Mouse (Mus musculus) retina, postnatal 1 day (tissue): Measurements from ENCODE around the gene D11Wsu47e.

Experiments
- DNase-seq: peaks from one replicate; pipeline ENCODE4 v3.0.0-alpha.2; 2012

The D11Wsu47e gene

DNA sequence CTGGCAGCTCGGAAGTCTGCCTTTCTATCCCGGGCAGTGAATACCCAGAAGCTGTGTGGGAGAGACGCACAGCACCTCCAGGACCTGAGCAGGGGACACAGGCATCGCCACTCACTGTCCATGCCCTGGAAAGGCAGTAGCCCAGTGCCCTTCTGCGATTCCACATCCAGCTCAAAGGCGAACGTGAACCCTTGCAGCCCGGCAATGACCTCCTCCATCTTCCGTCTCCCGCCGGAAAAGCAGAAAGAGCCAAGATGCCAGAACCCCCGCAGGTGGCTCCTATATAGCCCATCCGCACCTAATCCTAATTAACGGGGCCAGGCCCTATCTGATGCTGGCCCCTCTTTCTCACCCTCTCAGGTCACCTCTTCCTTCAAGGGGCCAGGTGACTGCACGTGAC is 25.1 kb downstream of the D11Wsu47e start:
- DNase-seq, result peak; percentile 43

DNA sequence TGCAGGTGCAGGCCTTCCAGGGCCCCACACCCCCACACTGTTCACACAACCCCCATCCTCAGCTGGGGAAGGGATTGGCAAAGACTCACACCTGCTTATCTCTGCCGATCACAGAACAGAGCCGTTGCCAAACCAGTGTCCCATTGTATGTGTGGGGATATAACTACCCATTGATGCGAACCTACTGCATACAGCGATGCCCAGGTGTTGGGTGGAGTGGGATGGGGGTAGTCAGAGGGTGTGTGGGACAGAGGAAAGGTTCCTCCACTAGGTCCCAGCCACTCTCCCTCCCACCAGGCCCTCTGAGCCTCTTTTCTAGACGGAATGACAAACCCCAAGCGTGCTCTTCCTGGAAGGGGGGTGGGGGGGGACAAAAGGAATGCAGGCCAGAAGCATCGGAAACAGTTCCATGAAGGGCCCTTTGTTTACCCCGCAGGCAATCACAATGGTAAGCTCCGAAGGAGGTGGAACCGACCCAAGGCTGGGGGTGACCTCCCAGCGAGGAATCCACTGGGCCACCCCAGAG is 25.6 kb downstream of the D11Wsu47e start, which contains the start of gene Cpsf4l:
Cpsf4l (minus strand) TSS at position 287 of the 526 bp plus-strand sequence.
- peak; percentile 95 for DNase-seq

DNA sequence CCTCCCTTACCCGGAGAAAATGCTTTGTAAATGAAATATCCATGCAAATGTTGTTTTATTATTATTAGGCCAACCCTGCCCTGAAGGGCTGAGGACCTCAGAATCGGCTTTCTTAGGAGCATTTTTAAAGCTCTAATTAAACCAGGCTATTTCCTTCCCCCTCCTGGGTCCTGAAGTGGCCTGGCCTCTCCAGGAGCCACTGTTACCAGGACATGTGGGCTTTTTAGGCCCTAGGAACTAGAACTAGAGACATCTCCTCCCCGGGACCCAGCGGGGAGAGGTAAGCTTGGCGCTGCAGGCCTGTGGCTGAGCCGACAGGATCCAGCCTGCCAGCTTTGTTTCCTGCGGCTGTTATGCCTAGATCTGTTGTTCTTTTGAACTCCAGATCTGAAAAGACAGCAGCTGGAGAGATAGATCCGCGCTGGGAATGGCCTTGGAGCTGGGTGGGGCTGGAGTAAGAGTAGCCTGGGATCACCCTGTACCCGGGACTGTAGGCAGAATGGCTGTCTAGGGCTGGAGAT is 26.1 kb downstream of the D11Wsu47e start:
- peak; percentile 83 for DNase-seq

DNA sequence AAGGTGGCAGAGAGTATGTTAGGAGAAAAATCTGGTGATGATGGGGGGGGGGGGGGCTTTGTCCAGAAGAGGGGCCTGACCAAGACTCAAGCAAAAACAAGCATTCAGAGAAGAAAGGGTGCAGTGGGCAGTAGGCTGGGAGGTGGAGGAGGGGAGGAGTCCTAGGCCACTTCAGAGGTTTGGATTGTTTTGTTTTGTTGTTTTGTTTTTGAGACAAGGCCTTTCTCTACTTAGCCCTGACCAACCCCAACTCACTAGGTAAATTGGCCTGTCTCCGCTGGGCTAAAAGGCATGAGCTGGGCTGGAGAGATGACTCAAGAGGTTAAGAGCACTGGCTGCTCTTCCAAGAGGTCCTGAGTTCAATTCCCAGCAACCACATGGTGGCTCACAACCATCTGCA is 26.8 kb downstream of the D11Wsu47e start:
- DNase-seq, result no peak

DNA sequence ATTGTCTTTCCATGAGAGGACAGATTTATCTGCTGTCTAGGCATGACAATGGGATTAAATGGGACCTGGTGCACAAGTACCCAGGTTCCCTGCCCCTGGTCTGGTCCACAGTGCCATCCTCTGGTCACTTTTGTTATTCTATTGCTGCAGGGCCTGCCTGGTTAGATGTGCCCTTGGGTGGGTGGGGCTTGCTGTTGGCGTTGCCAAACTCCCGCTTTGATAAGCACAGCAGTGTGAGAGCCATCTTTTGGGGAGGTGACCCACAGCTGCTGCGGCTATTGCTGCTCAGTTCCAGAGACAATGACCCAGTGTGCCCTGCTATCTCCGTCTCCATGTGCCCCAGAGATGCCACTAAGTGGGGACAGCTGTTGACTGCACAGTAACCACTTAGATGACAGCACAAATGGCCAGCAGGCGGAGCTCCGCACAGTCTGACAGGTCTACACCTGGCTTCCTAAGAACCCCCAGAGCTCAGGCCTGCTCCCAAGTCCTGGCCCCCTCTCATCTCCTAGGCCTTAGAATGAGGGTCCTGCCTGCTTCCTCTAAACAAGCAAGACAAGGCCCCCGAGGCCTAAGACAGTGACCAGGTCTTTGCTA is 31.0 kb downstream of the D11Wsu47e start:
- peak; percentile 84 for DNase-seq

DNA sequence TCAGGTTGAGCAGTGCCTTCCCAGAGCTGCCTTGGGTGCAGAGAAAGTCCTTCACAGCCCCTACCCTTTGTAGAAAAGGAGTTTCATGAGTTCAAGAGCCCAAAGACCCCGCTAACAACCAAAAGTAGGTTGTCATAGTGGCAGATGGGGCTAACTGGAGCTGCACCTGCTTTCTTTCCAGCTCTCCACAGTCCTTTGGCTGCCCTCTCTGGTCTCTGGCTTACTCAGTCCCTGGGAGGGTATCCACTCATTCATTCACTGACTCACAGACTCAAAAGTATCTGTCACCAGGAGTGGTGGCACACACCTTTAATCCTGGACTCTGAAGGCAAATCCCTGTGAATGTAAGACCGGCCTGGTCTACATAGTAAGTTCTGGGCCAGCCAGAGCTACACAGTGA is 31.9 kb downstream of the D11Wsu47e start:
- no peak for DNase-seq

DNA sequence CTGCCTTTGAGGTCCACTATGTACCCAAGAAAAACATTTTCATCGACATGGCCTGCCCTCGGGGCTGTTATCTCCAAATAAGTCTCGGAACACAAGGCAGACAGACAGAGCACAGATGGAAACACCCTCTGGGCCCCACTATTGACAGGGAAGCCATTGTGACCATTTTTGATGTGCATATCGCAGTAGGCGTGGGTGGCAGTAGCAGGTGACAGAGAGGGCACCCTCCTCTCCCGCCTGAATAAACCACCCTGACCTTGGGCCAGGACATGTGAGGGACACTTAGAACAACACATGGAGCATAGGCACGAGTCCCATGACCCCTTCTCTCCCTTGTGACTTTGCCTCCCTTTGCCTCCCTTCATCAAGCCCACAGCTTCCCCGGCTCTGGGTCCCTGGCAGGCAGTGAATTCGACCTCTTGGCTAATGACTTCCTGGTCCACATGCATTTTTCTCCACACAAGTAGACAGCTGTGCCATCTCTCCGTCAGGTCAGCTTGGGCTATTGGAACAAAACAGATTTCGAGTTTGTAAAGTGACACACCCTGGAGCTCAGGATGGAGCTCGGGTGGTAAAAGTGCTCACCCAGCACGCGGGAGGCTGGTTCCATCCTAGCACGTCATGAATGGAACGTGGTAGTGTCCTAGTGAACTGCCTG is 33.7 kb downstream of the D11Wsu47e start:
- peak; percentile 49 for DNase-seq

DNA sequence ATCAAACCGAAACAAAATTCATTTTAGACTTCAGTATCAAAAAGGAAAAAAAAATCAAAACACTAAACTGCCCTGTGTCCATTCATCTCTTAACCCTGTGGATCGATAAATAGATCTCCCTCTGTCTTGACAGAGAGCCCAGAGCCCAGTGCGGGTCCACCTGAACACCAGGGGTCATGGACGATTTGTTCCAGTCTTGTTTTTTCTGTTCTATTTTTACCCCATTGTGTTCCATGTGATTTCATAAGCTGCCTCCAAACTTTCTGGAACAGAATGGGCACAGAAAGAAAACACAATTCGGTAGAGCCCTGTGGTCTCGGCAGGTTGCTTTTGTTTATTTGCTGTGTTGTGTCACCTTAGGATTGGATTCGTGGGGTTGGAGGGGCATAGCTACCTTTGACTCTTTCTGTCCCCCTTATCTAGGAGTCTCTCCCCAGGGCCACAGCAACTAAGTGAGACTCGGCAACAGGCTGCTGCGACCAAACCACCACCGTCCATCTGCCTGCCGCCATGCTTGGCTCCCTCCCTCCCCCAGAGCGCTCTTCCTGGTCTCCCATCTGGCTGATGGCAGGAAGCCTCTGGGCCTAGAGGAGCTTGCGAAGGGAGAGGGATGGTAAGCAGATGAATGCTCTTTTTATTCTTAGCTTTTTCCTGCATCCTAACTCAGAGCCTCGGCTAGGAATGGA is 38.3 kb downstream of the D11Wsu47e start:
- no peak for DNase-seq

DNA sequence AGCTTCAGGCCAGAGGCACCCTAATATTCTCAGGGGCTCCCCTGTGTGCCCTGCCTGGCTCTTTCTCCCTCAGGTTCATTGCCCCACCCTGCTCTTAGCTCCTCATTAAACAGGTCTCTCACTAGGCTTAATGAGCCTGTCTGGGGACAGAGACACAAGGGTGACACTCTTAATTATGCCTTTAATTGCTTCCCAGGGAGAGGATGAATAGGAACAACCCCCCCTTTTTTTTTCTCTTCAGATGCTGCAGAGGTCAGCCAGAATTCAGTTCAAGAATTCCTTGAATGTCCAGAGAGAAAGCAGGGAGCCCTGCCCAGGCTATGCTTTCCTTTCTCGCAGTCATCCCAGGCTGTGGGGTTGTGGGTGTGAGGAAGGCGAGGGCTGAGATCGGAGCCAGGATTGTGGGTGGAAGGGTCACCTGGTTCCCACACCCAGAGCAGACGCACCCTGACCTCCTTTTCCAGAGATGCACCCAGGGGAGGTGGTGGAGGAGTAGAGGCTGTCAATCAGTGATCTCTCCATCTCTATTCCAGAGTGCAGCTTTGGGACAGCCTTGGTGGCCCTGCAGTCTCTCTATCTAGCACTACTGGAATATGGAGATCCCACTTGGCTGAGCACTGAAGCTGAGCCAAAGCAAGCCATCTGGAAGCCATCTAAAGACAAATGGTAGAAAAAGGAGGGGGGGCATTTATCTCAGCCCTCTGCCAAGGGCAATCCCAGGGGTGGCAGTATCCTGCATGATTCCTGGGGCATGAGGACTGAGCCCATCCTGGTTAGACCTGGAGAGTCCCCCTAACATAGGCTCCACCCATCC is 41.2 kb downstream of the D11Wsu47e start:
- DNase-seq, result peak; percentile 91

DNA sequence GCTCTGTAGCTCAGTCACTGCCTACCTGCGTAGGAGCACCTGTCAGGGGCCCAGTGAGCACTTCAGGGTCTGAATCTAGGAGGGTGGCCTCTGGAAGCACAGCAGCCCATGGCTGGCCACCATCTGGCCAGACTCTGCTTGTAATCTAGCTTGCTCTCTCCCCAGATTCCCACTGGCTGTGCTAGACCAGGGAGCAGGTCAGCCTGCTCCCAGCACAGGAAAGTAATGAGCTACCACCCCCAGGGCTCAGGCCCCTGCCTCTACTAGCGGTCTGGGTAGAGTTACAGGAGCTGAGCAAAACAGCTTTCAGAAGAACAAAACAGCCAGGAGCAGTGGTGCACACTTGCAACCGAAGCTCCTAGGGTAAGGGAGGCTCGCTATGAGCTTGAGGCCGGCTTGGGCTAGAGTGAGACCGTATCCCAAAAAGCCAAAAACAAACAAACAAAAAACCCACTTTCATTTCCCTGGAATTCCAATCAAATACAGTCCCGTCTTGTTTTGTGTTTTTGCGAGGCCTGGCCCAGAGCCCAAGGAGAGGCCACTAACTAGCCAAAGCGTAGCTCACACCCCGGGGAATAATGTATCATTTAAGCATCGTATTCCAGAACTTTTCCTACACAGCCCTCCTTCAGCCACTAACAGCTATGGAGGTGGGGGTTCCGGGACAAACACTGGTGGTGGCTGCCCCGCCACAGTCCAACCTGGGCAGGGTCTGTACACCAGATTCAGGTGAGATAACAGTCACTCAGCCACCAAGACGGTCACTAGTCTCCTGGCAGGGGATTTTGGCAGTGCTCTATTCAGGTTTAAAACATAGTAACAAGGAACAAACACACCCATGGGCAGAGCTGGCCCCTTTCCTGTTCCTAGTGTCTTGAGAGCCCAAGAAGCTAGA is 43.0 kb downstream of the D11Wsu47e start:
- DNase-seq, result no peak

DNA sequence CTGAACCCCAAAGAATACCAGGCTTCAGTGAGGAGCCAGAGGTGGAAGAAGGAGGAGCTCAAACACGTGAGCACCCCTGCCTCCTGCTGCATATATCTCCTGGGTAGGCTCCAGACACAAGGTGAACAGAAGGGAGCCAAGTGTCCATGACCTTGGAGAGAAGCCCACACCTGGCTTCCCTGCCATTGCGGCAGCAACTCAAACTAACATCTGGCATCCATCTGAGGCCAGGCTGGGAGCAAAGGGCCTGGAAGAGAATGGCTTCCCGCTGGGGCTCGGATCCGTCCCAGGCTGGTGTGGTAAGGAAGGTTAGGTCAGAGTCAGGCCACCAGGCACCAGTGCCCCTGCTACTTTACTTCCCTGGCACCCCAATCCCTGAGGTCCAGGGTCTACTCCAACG is 43.8 kb downstream of the D11Wsu47e start:
- no peak for DNase-seq

DNA sequence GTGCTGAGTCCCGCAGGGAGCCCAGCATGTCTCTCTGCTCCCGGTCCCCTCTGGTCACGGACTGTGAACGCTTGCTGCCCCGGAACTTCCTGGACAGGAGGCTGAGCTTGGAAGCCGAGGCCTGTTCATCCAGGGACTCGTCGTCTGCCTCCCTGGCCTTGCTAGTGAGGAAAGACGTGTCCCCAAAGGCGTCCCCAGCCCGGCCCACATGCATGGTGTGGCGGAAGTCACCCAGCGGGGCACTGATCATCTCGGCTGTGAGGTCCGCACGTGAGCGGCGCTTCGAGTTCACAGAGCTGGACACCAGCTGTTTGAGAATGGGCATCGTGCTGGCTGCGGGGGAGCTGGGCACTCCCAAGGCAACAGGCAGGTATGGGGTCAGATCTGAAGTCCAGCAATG is 45.0 kb downstream of the D11Wsu47e start:
- no peak for DNase-seq

DNA sequence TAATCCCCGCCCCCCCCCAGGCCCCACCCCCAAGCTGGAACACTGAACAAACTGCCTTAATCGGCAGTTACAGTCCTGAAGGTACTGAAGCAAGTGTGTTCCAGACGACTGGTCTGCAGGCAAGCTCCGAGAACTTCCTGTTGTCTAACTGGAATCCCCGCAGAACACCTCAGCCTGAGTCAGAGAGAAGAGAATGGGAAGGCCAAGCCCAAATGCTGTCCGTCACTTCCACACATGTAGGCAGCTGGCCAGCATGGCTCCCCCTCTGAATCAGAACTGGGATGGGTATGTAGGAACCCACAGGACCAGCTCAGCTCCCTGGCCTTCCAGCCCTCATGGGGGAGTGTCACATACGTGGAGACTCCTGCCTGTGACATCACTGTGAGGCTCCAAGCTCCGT is 45.7 kb downstream of the D11Wsu47e start:
- DNase-seq, result no peak

DNA sequence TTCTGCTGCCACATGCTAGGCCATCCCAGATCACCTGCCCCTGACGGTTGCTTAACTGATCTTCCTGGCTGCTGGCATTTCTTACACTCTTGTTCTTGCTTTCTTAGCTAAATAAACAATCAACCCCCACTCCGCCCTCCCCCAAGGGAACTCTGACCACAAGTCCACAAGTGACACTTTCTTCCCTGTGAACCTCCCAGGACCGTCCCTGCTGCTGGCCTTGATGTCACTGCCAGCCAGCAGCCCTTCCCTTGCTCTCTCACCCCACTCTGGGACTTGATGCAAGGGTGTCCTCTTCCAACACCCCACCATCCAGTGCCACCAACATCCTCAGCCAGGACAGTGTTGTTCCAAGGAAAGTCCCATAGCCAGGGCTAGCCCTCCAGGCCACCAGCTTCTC is 46.7 kb downstream of the D11Wsu47e start:
- no peak for DNase-seq

DNA sequence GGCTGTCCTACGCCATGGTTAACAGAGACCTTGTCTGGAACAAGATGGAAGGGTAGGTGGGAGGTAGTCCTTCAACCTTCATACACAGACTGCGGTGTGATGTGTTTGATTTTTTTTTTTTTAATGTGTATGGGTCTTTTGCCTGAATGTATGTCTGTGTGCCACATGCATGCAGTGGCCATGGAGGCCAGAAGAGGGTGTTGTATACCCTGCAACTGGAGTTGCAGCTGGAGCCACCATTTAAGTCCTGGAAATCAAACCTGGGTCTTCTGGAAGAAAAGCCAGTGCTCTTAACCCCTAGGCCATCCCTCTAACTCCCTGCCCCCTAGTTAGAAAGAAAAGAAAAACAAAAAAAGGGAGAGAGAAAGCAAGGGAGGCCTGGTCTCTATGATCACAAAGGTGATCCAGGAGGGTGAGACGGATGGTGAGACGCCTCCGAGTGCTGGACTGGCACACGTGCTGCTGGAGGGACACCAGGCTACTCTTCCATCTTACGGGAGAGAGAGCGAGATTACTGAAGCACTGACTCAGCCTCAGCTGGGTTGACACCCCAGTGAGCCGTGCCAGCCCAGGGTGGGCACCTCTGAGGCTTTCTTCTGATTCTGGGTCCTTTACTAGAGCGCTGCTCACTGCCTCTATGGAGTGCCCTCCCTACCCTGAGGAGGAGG is 47.9 kb downstream of the D11Wsu47e start:
- DNase-seq, result no peak

DNA sequence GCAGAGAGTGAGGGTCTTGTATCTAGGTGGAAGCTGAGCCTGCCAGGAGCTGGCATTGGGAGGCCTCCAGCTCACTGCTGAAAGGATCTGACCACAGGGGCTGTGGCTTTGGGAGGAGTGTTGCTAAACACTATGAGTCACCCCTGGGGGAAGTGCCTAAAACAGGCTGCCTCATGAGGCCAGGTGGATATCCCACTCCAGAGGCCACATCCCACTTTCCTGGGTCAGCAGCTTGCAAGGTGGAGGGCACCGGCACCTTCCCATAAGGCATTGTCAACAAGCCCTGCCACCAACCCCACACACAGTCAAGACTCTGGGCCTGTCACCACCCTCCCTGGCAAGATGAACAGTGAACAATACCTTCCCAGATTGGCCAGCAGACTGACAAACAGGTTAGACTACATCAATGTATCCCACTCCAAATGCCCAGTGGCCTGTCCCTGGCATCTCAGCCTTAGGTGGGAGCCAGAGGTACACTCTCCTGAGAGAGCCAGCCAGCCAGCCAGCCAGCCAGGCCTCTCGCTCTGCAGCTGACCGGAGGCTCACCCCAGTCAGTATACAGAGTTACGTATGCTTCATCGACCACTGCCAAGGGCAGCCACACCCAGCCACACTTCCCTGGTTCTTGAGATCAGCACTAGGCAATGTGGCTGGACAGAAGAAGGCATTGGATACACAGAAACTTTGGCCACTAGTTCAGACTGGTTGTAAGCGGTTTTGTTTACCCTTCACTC is 49.6 kb downstream of the D11Wsu47e start:
- DNase-seq, result peak; percentile 64

DNA sequence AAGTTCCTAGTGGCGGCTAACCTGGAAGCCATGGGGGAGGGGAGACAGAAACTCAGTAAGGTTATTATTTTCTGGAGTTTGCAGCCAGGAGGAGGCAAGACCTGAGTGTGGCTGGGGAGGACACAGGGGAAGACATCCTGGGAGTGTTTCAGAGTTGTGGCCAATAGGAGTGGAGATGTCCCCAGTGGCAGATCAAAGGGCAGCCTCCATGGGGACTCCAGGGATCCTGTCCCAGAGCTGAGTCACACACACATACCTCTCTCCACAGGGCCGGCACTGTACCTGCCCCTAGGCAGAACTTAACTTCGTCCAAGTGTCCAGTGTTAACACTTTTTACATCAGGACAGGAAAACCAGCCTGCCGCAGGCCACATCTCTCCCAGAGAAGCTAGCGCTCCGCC is 50.9 kb downstream of the D11Wsu47e start:
- DNase-seq, result no peak

DNA sequence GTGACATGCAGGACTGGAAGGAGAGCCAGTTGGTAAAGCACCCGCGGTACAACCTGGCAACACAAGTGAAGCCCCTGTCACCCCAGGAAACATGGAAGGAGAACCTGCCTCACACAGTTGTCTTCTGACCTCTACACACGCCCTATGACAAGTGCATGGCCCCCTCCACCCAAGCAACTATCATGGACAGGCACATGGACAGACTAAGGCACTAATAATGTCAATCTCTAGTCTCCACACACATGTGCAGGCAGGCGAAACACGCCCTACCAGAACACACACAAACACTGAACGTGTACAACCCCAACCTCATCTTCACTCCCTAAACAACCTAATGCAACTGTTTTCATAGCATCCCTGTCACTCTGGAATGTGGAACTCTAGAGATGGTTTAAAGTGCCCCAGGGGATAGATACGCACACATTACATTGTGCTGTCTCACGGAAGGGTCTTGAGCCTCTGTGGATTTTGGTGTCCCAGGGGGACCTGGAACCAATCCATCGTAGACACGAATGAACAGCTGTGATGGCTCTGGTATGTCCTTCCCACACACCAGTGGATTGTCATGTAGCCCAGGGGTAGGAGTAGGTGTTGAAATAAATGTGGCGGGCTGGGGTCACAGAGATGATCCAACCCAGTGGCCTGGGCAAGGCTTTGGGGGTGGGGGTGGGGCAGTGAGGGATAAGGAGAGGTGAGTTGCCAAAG is 52.8 kb downstream of the D11Wsu47e start:
- no peak for DNase-seq

DNA sequence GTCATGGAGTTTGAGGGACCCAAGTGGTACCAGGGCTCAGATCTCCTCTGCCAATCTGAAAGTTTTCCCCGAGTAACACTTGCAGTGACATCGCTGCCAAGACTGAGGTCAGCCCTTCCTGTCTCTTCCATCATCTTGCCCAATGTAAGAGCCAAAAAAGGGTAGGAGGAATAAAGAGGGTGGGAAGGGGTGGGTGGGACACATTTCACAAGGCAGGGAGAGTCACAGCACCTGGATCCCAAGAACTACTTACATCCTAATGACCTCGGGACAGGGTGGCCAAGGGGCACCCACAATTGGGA is 53.3 kb downstream of the D11Wsu47e start:
- DNase-seq, result no peak

DNA sequence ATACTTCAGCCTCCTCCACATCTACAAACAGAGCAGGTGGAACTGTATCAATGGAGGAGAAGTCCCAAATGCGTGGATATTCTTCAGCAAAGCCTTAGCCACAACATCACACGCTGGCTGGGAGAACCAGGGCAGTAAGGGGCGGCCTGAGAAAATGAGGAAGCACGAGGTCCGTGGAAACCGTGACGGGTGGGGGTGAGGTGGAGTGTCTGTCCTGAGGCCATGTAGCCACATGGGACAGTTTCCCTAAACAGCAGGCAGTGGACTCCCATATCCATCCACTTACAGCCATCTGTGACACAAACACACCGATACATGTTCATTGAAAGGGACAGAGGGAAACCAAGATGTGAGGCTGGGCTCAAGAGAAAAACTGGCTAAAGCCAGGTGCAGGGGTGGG is 53.7 kb downstream of the D11Wsu47e start:
- no peak for DNase-seq
